ENCODE assay signal across 9 mouse cellular contexts in genomic region chr1:89926583-89927060, GRCm38 (mm10). TPM values are rescaled to one million over a fixed set of nuclear protein-coding genes. Genes with fewer than 3 reads are reported as not detected.
DNase-seq lines count a peak whose midpoint lies in the region; ATAC-seq and TF ChIP-seq lines count a peak whose summit lies in the region.
"Had no signal": no experiment of that assay in that cellular context is flagged by ENCODE, and none has a peak within 500 bp of the region (broad histone marks: within the 10 kb centered on the region; RNA-seq: fewer than 3 reads in every experiment).

No protein-coding gene starts in this region.

- H3K27me3 ChIP-seq in lung, embryonic 14.5 days (ENCODE audit: insufficient read depth, low read length): peaks cover 99% of the 10 kb centered on the region
- H3K27me3 ChIP-seq in embryonic facial prominence, embryonic 15.5 days: peaks cover 99% of the 10 kb centered on the region
- H3K27me3 ChIP-seq in intestine, postnatal 0 days (replicated peaks; ENCODE audit: control insufficient read depth, insufficient read depth, low read length): peaks cover 100% of the 10 kb centered on the region
- peaks cover 77% of the 10 kb centered on the region for H3K27me3 ChIP-seq in neural tube, embryonic 13.5 days

- ATAC-seq in lung, embryonic 14.5 days (ENCODE audit: insufficient read depth): no peak
- no peak for ATAC-seq in embryonic facial prominence, embryonic 15.5 days (ENCODE audit: insufficient number of reproducible peaks, low FRiP score, low TSS enrichment, low read depth)
- no peak for ATAC-seq in intestine, postnatal 0 days
- ATAC-seq in neural tube, embryonic 13.5 days (ENCODE audit: low read depth): no peak

- no peak overlapping the region for H3K27ac ChIP-seq in lung, embryonic 14.5 days (ENCODE audit: low read depth)
- H3K27ac ChIP-seq in embryonic facial prominence, embryonic 15.5 days (replicated peaks): no peak overlapping the region
- no peak overlapping the region for H3K27ac ChIP-seq in intestine, postnatal 0 days (ENCODE audit: low read depth, low read length)
- peak overlapping the region; percentile 61 for H3K27ac ChIP-seq in neural tube, embryonic 13.5 days (replicated peaks)

- DNase-seq in lung, embryonic 14.5 days: no peak
- DNase-seq in lung, adult 2 months: no peak
- no peak for DNase-seq in cerebellum, adult 9-11 months
- DNase-seq in testis, postnatal 14 days (ENCODE audit: low spot score): no peak
- no peak for DNase-seq in adrenal gland, postnatal 36 days

- H3K36me3 ChIP-seq in lung, embryonic 14.5 days (ENCODE audit: insufficient read depth): no peaks in the 10 kb centered on the region
- H3K36me3 ChIP-seq in embryonic facial prominence, embryonic 15.5 days: no peaks in the 10 kb centered on the region
- no peaks in the 10 kb centered on the region for H3K36me3 ChIP-seq in intestine, postnatal 0 days (ENCODE audit: control insufficient read depth, insufficient read depth)
- no peaks in the 10 kb centered on the region for H3K36me3 ChIP-seq in neural tube, embryonic 13.5 days

- peak overlapping the region; percentile 33 for H3K4me3 ChIP-seq in lung, embryonic 14.5 days (ENCODE audit: low read depth, low read length)
- no peak overlapping the region for H3K4me3 ChIP-seq in lung, adult 2 months (replicated peaks; ENCODE audit: extremely low read depth, low read depth, low read length)
- peak overlapping the region; percentile 22; the same call in 1 of the 2 replicates for H3K4me3 ChIP-seq in embryonic facial prominence, embryonic 15.5 days (replicated peaks)
- peak overlapping the region; percentile 41; the same call in 1 of the 2 replicates for H3K4me3 ChIP-seq in intestine, postnatal 0 days (ENCODE audit: low read depth, low read length)
- peak overlapping the region; percentile 64 for H3K4me3 ChIP-seq in neural tube, embryonic 13.5 days

- no peaks in the 10 kb centered on the region for H3K9me3 ChIP-seq in lung, embryonic 14.5 days (ENCODE audit: low read depth, low read length)
- no peaks in the 10 kb centered on the region for H3K9me3 ChIP-seq in embryonic facial prominence, embryonic 15.5 days (replicated peaks)
- no peaks in the 10 kb centered on the region for H3K9me3 ChIP-seq in intestine, postnatal 0 days (ENCODE audit: control insufficient read depth)
- H3K9me3 ChIP-seq in neural tube, embryonic 13.5 days: no peaks in the 10 kb centered on the region

- no peak for TF ChIP-seq CTCF in lung, embryonic 14.5 days (IDR thresholded peaks at IDR 0.05; ENCODE audit: low read depth)
- TF ChIP-seq CTCF in lung, adult 2 months (IDR thresholded peaks at IDR 0.05; ENCODE audit: insufficient read depth, low read length): no peak
- no peak for TF ChIP-seq CTCF in intestine, postnatal 0 days (IDR thresholded peaks at IDR 0.05; ENCODE audit: low read depth)

- H3K4me2 ChIP-seq in lung, embryonic 14.5 days: peak overlapping the region; percentile 54; the same call in 1 of the 2 replicates
- H3K4me2 ChIP-seq in embryonic facial prominence, embryonic 15.5 days (replicated peaks): peak overlapping the region; percentile 42; the same call in 1 of the 2 replicates
- H3K4me2 ChIP-seq in intestine, postnatal 0 days (replicated peaks; ENCODE audit: low read depth): peak overlapping the region; percentile 64; the same call in 1 of the 2 replicates
- peak overlapping the region; percentile 80 for H3K4me2 ChIP-seq in neural tube, embryonic 13.5 days

- TF ChIP-seq POLR2A in lung, adult 2 months (IDR thresholded peaks at IDR 0.05; ENCODE audit: borderline replicate concordance, extremely low read depth, low read depth, low read length): no peak

- peaks cover 5% of the 10 kb centered on the region; the same call in 1 of the 2 replicates for H3K4me1 ChIP-seq in lung, embryonic 14.5 days (ENCODE audit: insufficient read depth)
- H3K4me1 ChIP-seq in lung, adult 2 months (ENCODE audit: control insufficient read depth, insufficient read depth, low read length): 0 out of 2 replicates have a peak, but pooled peaks cover 3% of the 10 kb centered on the region
- H3K4me1 ChIP-seq in embryonic facial prominence, embryonic 15.5 days: peaks cover 50% of the 10 kb centered on the region
- no peaks in the 10 kb centered on the region for H3K4me1 ChIP-seq in intestine, postnatal 0 days (replicated peaks; ENCODE audit: control insufficient read depth, insufficient read depth, low read length)
- H3K4me1 ChIP-seq in neural tube, embryonic 13.5 days (replicated peaks): peaks cover 99% of the 10 kb centered on the region

- no peak overlapping the region for H3K9ac ChIP-seq in lung, embryonic 14.5 days
- no peak overlapping the region for H3K9ac ChIP-seq in embryonic facial prominence, embryonic 15.5 days
- no peak overlapping the region for H3K9ac ChIP-seq in intestine, postnatal 0 days (ENCODE audit: low read depth, low read length)
- H3K9ac ChIP-seq in neural tube, embryonic 13.5 days: peak overlapping the region; percentile 89

- 22% methylated on average over 9 of the region's 9 CpGs for WGBS in lung, embryonic 14.5 days
- 46% methylated on average over 9 of the region's 9 CpGs for WGBS in lung, adult 2 months
- WGBS in embryonic facial prominence, embryonic 15.5 days: 10% methylated on average over 9 of the region's 9 CpGs
- 27% methylated on average over 9 of the region's 9 CpGs for WGBS in intestine, postnatal 0 days
- 12% methylated on average over 9 of the region's 9 CpGs for WGBS in neural tube, embryonic 13.5 days

RNA-seq across cellular contexts. Expression of gene Gbx2, which starts 4.4 kb away (rescaled TPM):
- 0.11 and 0.17 TPM in 2 replicates for polyA plus RNA-seq in lung, embryonic 14.5 days (2014; fragmentation: Nextera tagmentation; extraction: Ambion mirVana)
- 0.06 TPM in 1 of 2 replicates, not detected in the other for polyA plus RNA-seq in lung, adult 2 months (2012; rRNA removed)
- polyA plus RNA-seq in embryonic facial prominence, embryonic 15.5 days (2015; fragmentation: Nextera tagmentation; extraction: Ambion mirVana): 0.28 and 0.29 TPM in 2 replicates
- 0.08 and 0.16 TPM in 2 replicates for polyA plus RNA-seq in intestine, postnatal 0 days (2015; fragmentation: Nextera tagmentation; extraction: Ambion mirVana)
- polyA plus RNA-seq in neural tube, embryonic 13.5 days (2015; fragmentation: Nextera tagmentation; extraction: Ambion mirVana): 42.7 and 44.6 TPM in 2 replicates
- not detected for total RNA-seq in adrenal gland, postnatal 36 days (2021)
- polyA plus RNA-seq: frontal cortex, adult 2 months had no signal

Comparison
In these comparisons a context has a peak if more than half of its experiments do, and no peak if none do; other contexts are left out.
1. RNA of gene Gbx2, which starts 4.4 kb away (polyA plus RNA-seq): 42.7 to 44.6 TPM in neural tube, embryonic 13.5 days; 0.28 to 0.29 TPM in embryonic facial prominence, embryonic 15.5 days, 0.11 to 0.17 TPM in lung, embryonic 14.5 days, 0.08 to 0.16 TPM in intestine, postnatal 0 days and 0.06 TPM in lung, adult 2 months; every median in the first group is over 10 times any median in the second.
2. Peak in every context shown above with its lines, with median percentiles within 50 percentile points of each other: H3K4me2 ChIP-seq.